Mouse (Mus musculus) stomach, postnatal 0 days (tissue): Measurements from ENCODE around the gene Emcn.

Source experiments
- CTCF ChIP-seq: IDR thresholded peaks from 2 replicates; pipeline ENCODE4 v1.5.1; 2016; ENCODE audit warnings: antibody characterized with exemption, low read depth, mild to moderate bottlenecking, moderate library complexity
- EP300 ChIP-seq: optimal IDR thresholded peaks from 2 replicates; pipeline ENCODE3; 2016; ENCODE audit warnings: antibody characterized with exemption

GRCm38 (mm10) chr3:137313775-137314362, 27.0 kb upstream of the Emcn start:
- TF ChIP-seq CTCF = no peak
- TF ChIP-seq EP300 = no peak
